Mouse (Mus musculus) heart, embryonic 11.5 days (tissue): Measurements from ENCODE around the gene Iqcd. TPM values are rescaled to one million over a fixed set of nuclear protein-coding genes. Genes with fewer than 3 reads are reported as not detected.

Source experiments
- ATAC-seq: fragments of 200-750 bp; cut with Nextera tagmentation; replicated peaks from 2 replicates; pipeline ENCODE4 v1.8.0; 2017; ENCODE audit warnings: moderate library complexity; ENCODE audit not compliant: insufficient number of reproducible peaks, low FRiP score, low TSS enrichment
- H3K27ac ChIP-seq: fragments of 300-500 bp; sonication (generic); 2 replicates; pipeline ENCODE4 v1.5.1; 2014; ENCODE audit warnings: mild to moderate bottlenecking, low read depth, low read length
- H3K27me3 ChIP-seq: fragments of 300-500 bp; sonication (generic); 2 replicates; pipeline ENCODE4 v1.6.1; 2014; ENCODE audit warnings: mild to moderate bottlenecking, low read length, mixed read lengths; ENCODE audit not compliant: control insufficient read depth, insufficient read depth
- H3K36me3 ChIP-seq: fragments of 300-500 bp; sonication (generic); 2 replicates; pipeline ENCODE4 v1.6.1; 2014; ENCODE audit warnings: mild to moderate bottlenecking, low read length, moderate library complexity, mixed read lengths; ENCODE audit not compliant: control insufficient read depth, insufficient read depth
- H3K4me1 ChIP-seq: fragments of 300-500 bp; sonication (generic); 2 replicates; pipeline ENCODE4 v1.6.1; 2014; ENCODE audit warnings: low read length; ENCODE audit not compliant: control insufficient read depth, insufficient read depth
- H3K4me2 ChIP-seq: fragments of 300-500 bp; sonication (generic); 2 replicates; pipeline ENCODE4 v1.6.1; 2014; ENCODE audit warnings: mild to moderate bottlenecking, moderate library complexity
- H3K4me3 ChIP-seq: fragments of 300-500 bp; sonication (generic); 2 replicates; pipeline ENCODE4 v1.5.1; 2014; ENCODE audit warnings: low read depth, low read length
- H3K9ac ChIP-seq: fragments of 300-500 bp; sonication (generic); 2 replicates; pipeline ENCODE4 v1.6.1; 2014; ENCODE audit warnings: mild to moderate bottlenecking, low read depth, low read length, moderate library complexity
- H3K9me3 ChIP-seq: fragments of 300-500 bp; sonication (generic); replicated peaks from 2 replicates; pipeline ENCODE4 v1.6.1; 2016; ENCODE audit warnings: low read length; ENCODE audit not compliant: control insufficient read depth
- WGBS: fragments of 180-500 bp; shearing (Covaris S2); extraction: QIAGEN DNeasy Blood & Tissue Kit; methylation state at CpG from one replicate; pipeline ENCODE4 v1.1.7; 2014; ENCODE audit not compliant: insufficient replicate concordance; 5-methylcytosine and 5-hydroxymethylcytosine counted together
- polyA plus RNA-seq: library from polyadenylated mRNA; unstranded; fragments of >200 nt; fragmentation: Nextera tagmentation; extraction: Ambion mirVana; gene quantifications from 2 replicates; pipeline ENCODE4 v1.2.1, GENCODE M21; 2014

Gene Iqcd
- polyA plus RNA-seq, 1 experiment from 2014 or later = 0.54 TPM

- Histone ChIP-seq H3K4me2 (peak overlapping the region; percentile 67), H3K27me3 (peaks cover 19% of the 10 kb centered on the region), H3K4me3 (no peak overlapping the region; the same call in 1 of the 2 replicates), H3K27ac (no peak overlapping the region), H3K36me3 (no peaks in the 10 kb centered on the region), H3K4me1 (peaks cover 19% of the 10 kb centered on the region), H3K9me3 (no peaks in the 10 kb centered on the region), H3K9ac (no peak overlapping the region)
- WGBS = 26% methylated on average over 12 of the region's 12 CpGs
- ATAC-seq = no peak
Measured at GRCm38 (mm10) chr5:120647814-120648491, 59.1 kb downstream of the Iqcd start.

GRCm38 (mm10) chr5:120648569-120649373, 60.0 kb downstream of the Iqcd start, which contains the start of gene Rasal1:
TSS of gene Rasal1 (plus strand) at chr5:120648812.
- ATAC-seq = 0 out of 2 replicates have a peak, but pooled peaks have one; percentile 49
- Histone ChIP-seq H3K27ac (no peak within 1 kb of the TSS), H3K4me1 (peaks cover 19% of the 10 kb centered on the region), H3K4me2 (peak within 1 kb of the TSS; percentile 67), H3K36me3 (no peaks in the 10 kb centered on the region), H3K9ac (0 out of 2 replicates have a peak within 1 kb of the TSS, but pooled peaks have one; percentile 0), H3K27me3 (peaks cover 19% of the 10 kb centered on the region), H3K9me3 (no peaks in the 10 kb centered on the region), H3K4me3 (peak within 1 kb of the TSS; percentile 28)
- WGBS = under 1% methylated on average over 45 of the region's 53 CpGs

GRCm38 (mm10) chr5:120649374-120649933, 60.6 kb downstream of the Iqcd start:
- H3K27me3 ChIP-seq = peaks cover 19% of the 10 kb centered on the region
- 5% methylated on average over 21 of the region's 21 CpGs for WGBS
- peak overlapping the region; percentile 67 for H3K4me2 ChIP-seq
- no peaks in the 10 kb centered on the region for H3K36me3 ChIP-seq
- H3K4me1 ChIP-seq = peaks cover 16% of the 10 kb centered on the region
- H3K4me3 ChIP-seq = peak overlapping the region; percentile 28
- ATAC-seq = 0 out of 2 replicates have a peak, but pooled peaks have one; percentile 20
- H3K9me3 ChIP-seq = no peaks in the 10 kb centered on the region
- H3K9ac ChIP-seq = 0 out of 2 replicates have a peak overlapping the region, but pooled peaks have one; percentile 0
- no peak overlapping the region for H3K27ac ChIP-seq

GRCm38 (mm10) chr5:120649938-120650337, 61.1 kb downstream of the Iqcd start:
- Histone ChIP-seq H3K27ac (no peak overlapping the region), H3K9ac (no peak overlapping the region), H3K36me3 (no peaks in the 10 kb centered on the region), H3K4me2 (no peak overlapping the region), H3K4me3 (no peak overlapping the region), H3K4me1 (peaks cover 16% of the 10 kb centered on the region), H3K27me3 (peaks cover 19% of the 10 kb centered on the region), H3K9me3 (no peaks in the 10 kb centered on the region)
- WGBS = 24% methylated on average over 13 of the region's 13 CpGs
- ATAC-seq = no peak

GRCm38 (mm10) chr5:120651230-120651629, 62.4 kb downstream of the Iqcd start:
- no peak overlapping the region for H3K9ac ChIP-seq
- 28% methylated on average over 5 of the region's 5 CpGs for WGBS
- no peak overlapping the region for H3K4me3 ChIP-seq
- H3K36me3 ChIP-seq = no peaks in the 10 kb centered on the region
- no peak overlapping the region for H3K4me2 ChIP-seq
- no peaks in the 10 kb centered on the region for H3K9me3 ChIP-seq
- peaks cover 16% of the 10 kb centered on the region for H3K4me1 ChIP-seq
- ATAC-seq = no peak
- H3K27me3 ChIP-seq = peaks cover 19% of the 10 kb centered on the region
- no peak overlapping the region for H3K27ac ChIP-seq

GRCm38 (mm10) chr5:120652915-120653701, 64.3 kb downstream of the Iqcd start:
- Histone ChIP-seq H3K36me3 (no peaks in the 10 kb centered on the region), H3K4me1 (peaks cover 14% of the 10 kb centered on the region), H3K9me3 (no peaks in the 10 kb centered on the region), H3K27ac (no peak overlapping the region), H3K9ac (no peak overlapping the region), H3K4me2 (no peak overlapping the region), H3K27me3 (peaks cover 19% of the 10 kb centered on the region), H3K4me3 (no peak overlapping the region)
- no peak for ATAC-seq
- WGBS = 80% methylated on average over 28 of the region's 28 CpGs

GRCm38 (mm10) chr5:120653873-120654272, 65.1 kb downstream of the Iqcd start:
- H3K27ac ChIP-seq = no peak overlapping the region
- H3K9me3 ChIP-seq = no peaks in the 10 kb centered on the region
- H3K4me3 ChIP-seq = no peak overlapping the region
- peaks cover 7% of the 10 kb centered on the region; the same call in 1 of the 2 replicates for H3K4me1 ChIP-seq
- no peak overlapping the region for H3K4me2 ChIP-seq
- H3K9ac ChIP-seq = no peak overlapping the region
- WGBS = 79% methylated on average over 2 of the region's 2 CpGs
- ATAC-seq = no peak
- no peaks in the 10 kb centered on the region for H3K36me3 ChIP-seq
- peaks cover 22% of the 10 kb centered on the region for H3K27me3 ChIP-seq

GRCm38 (mm10) chr5:120656281-120656751, 67.5 kb downstream of the Iqcd start:
- no peaks in the 10 kb centered on the region for H3K36me3 ChIP-seq
- H3K4me1 ChIP-seq = no peaks in the 10 kb centered on the region
- H3K4me3 ChIP-seq = no peak overlapping the region
- no peak overlapping the region for H3K27ac ChIP-seq
- no peaks in the 10 kb centered on the region for H3K9me3 ChIP-seq
- no peak overlapping the region for H3K4me2 ChIP-seq
- H3K9ac ChIP-seq = no peak overlapping the region
- peaks cover 4% of the 10 kb centered on the region; the same call in 1 of the 2 replicates for H3K27me3 ChIP-seq
- no peak for ATAC-seq
- WGBS = 74% methylated on average over 12 of the region's 12 CpGs
